Mouse (Mus musculus) MEL (cell line): Measurements from ENCODE around the gene Themis2.

Source experiments
- CHD2 ChIP-seq: IDR thresholded peaks from 2 replicates; pipeline ENCODE4 v1.6.1; 2011; ENCODE audit warnings: low read length, improper control_type of control experiment
- CTCF ChIP-seq, 3 experiments: IDR thresholded peaks in 2 of 3; conservative IDR thresholded peaks in 1 of 3; 2 replicates each; pipeline ENCODE4 v1.5.1; 2011 to 2012; ENCODE audit warnings: low read length in 3 of 3, low read depth in 2 of 3, mild to moderate bottlenecking in 2 of 3, improper control_type of control experiment in 1 of 3, inconsistent platforms in 1 of 3, mixed read lengths in 1 of 3, moderate library complexity in 1 of 3; ENCODE audit not compliant: control insufficient read depth in 1 of 3, insufficient read depth in 1 of 3, poor library complexity in 1 of 3, severe bottlenecking in 1 of 3
- ELF1 ChIP-seq: IDR thresholded peaks from 2 replicates; pipeline ENCODE4 v1.6.1; 2014; ENCODE audit warnings: low read depth, mild to moderate bottlenecking, inconsistent platforms, low read length, improper control_type of control experiment, moderate library complexity
- GATA1 ChIP-seq: IDR thresholded peaks from 2 replicates; pipeline ENCODE4 v1.6.1; 2011; ENCODE audit warnings: low read depth, low read length, improper control_type of control experiment
- HCFC1 ChIP-seq: IDR thresholded peaks from 2 replicates; pipeline ENCODE4 v1.6.1; 2012; ENCODE audit warnings: low read depth, mild to moderate bottlenecking, inconsistent platforms, low read length, improper control_type of control experiment, moderate library complexity
- JUND ChIP-seq: IDR thresholded peaks from 2 replicates; pipeline ENCODE4 v1.6.1; 2011; ENCODE audit warnings: low read depth, mild to moderate bottlenecking, improper control_type of control experiment, low read length
- MAFK ChIP-seq: IDR thresholded peaks from 2 replicates; pipeline ENCODE4 v1.6.1; 2011; ENCODE audit warnings: low read depth, mild to moderate bottlenecking, low read length, improper control_type of control experiment, borderline replicate concordance
- MAX ChIP-seq: IDR thresholded peaks from 2 replicates; pipeline ENCODE4 v1.6.1; 2011; ENCODE audit warnings: low read length, improper control_type of control experiment
- POLR2A ChIP-seq, 2 experiments: IDR thresholded peaks; 2 replicates each; pipeline ENCODE4 v1.6.1; 2011 to 2012; ENCODE audit warnings: low read length in 2 of 2, mild to moderate bottlenecking in 2 of 2, control low read depth in 1 of 2, improper control_type of control experiment in 1 of 2, low read depth in 1 of 2, moderate library complexity in 1 of 2; ENCODE audit not compliant: control insufficient read depth in 1 of 2, insufficient read depth in 1 of 2, poor library complexity in 1 of 2
- SMC3 ChIP-seq: IDR thresholded peaks from 2 replicates; pipeline ENCODE4 v1.6.1; 2011; ENCODE audit warnings: low read depth, low read length, improper control_type of control experiment
- USF1 ChIP-seq: IDR thresholded peaks from 2 replicates; pipeline ENCODE4 v1.6.1; 2014; ENCODE audit warnings: low read depth, mild to moderate bottlenecking, inconsistent platforms, low read length, improper control_type of control experiment, moderate library complexity
- ZNF384 ChIP-seq: IDR thresholded peaks from 2 replicates; pipeline ENCODE4 v1.6.1; 2012; ENCODE audit warnings: low read depth, mild to moderate bottlenecking, inconsistent platforms, low read length, improper control_type of control experiment

GRCm38 (mm10) chr4:132771776-132772175 is 24.4 kb downstream of the Themis2 start:
- TF ChIP-seq ELF1, result no peak
- no peak for TF ChIP-seq GATA1
- TF ChIP-seq ZNF384, result no peak
- no peak for TF ChIP-seq SMC3
- no peak for TF ChIP-seq POLR2A (IDR thresholded peaks at IDR 0.05; ENCODE audit: control insufficient read depth in 1 of 2, insufficient read depth in 1 of 2, low read depth in 1 of 2, low read length in 2 of 2, poor library complexity in 1 of 2)
- TF ChIP-seq HCFC1, result no peak
- TF ChIP-seq MAX, result no peak
- no peak for TF ChIP-seq USF1
- TF ChIP-seq CTCF (IDR thresholded peaks at IDR 0.05 in 2 of 3, conservative IDR thresholded peaks at IDR 0.05 in 1 of 3; ENCODE audit: control insufficient read depth in 1 of 3, insufficient read depth in 1 of 3, low read depth in 2 of 3, low read length in 3 of 3, poor library complexity in 1 of 3, severe bottlenecking in 1 of 3), result no peak
- TF ChIP-seq CHD2, result no peak
- TF ChIP-seq JUND, result no peak
- no peak for TF ChIP-seq MAFK
